Mouse (Mus musculus) CH12.LX (cell line): ENCODE measurements around the gene Usp49. TPM values are rescaled to one million over a fixed set of nuclear protein-coding genes. Genes with fewer than 3 reads are reported as not detected.

Source experiments
- DNase-seq: peaks from one replicate; pipeline ENCODE4 v3.0.0-alpha.2; 2013; ENCODE audit errors: extremely low read depth
- H3K27ac ChIP-seq: 2 replicates; pipeline ENCODE4 v1.5.1; 2012; ENCODE audit warnings: low read depth, mild to moderate bottlenecking, control low read depth, moderate library complexity; ENCODE audit not compliant: insufficient read depth
- H3K27me3 ChIP-seq: replicated peaks from 2 replicates; pipeline ENCODE3; 2012; ENCODE audit warnings: inconsistent platforms
- H3K36me3 ChIP-seq, 2 experiments: replicated peaks in 1 of 2; 2 replicates each; pipeline versions ENCODE3 to v1.6.1; 2012; ENCODE audit warnings: inconsistent platforms in 1 of 2, low read length in 1 of 2, mild to moderate bottlenecking in 1 of 2, mixed read lengths in 1 of 2, moderate library complexity in 1 of 2; ENCODE audit not compliant: control insufficient read depth in 1 of 2, insufficient read depth in 1 of 2
- H3K4me1 ChIP-seq, 2 experiments: 2 replicates each; pipeline ENCODE4 v1.6.1; 2012; ENCODE audit warnings: inconsistent platforms in 1 of 2, moderate library complexity in 1 of 2; ENCODE audit not compliant: insufficient read depth in 2 of 2, control insufficient read depth in 1 of 2
- H3K4me2 ChIP-seq: 2 replicates; pipeline ENCODE4 v1.6.1; 2012; ENCODE audit warnings: low read depth, mild to moderate bottlenecking, control low read depth; ENCODE audit not compliant: poor library complexity, insufficient read depth, severe bottlenecking
- H3K4me3 ChIP-seq, 3 experiments: fragments of 150-350 bp in 1 of 3; sonication (generic) in 1 of 3; replicated peaks in 1 of 3; 2 replicates each; pipeline versions ENCODE3 to v1.5.1; 2011 to 2012; ENCODE audit warnings: low read depth in 2 of 3, low read length in 2 of 3, mild to moderate bottlenecking in 2 of 3, moderate library complexity in 2 of 3, control low read depth in 1 of 3, improper control_type of control experiment in 1 of 3, inconsistent platforms in 1 of 3, mixed read lengths in 1 of 3; ENCODE audit not compliant: poor library complexity in 1 of 3
- H3K79me2 ChIP-seq: replicated peaks from 2 replicates; pipeline ENCODE4 v1.6.1; 2012; ENCODE audit warnings: mild to moderate bottlenecking, moderate library complexity; ENCODE audit not compliant: control insufficient read depth, poor library complexity, insufficient read depth, severe bottlenecking; ENCODE audit errors: extremely low read depth
- H3K9ac ChIP-seq: 2 replicates; pipeline ENCODE4 v1.6.1; 2012; ENCODE audit warnings: low read depth, mild to moderate bottlenecking, control low read depth, moderate library complexity; ENCODE audit not compliant: insufficient read depth
- H3K9me3 ChIP-seq: replicated peaks from 2 replicates; pipeline ENCODE3; 2012; ENCODE audit warnings: low read length, inconsistent platforms, mixed read lengths
- CHD1 ChIP-seq: IDR thresholded peaks from 2 replicates; pipeline ENCODE4 v1.6.1; 2012; ENCODE audit warnings: low read depth, low read length, improper control_type of control experiment, inconsistent platforms
- E2F4 ChIP-seq: IDR thresholded peaks from 2 replicates; pipeline ENCODE4 v1.6.1; 2011; ENCODE audit warnings: low read depth, low read length, improper control_type of control experiment; ENCODE audit not compliant: insufficient replicate concordance
- ELF1 ChIP-seq: IDR thresholded peaks from 2 replicates; pipeline ENCODE4 v1.6.1; 2014; ENCODE audit warnings: low read depth, mild to moderate bottlenecking, inconsistent platforms, low read length, improper control_type of control experiment
- EP300 ChIP-seq: IDR thresholded peaks from 2 replicates; pipeline ENCODE4 v1.6.1; 2011; ENCODE audit warnings: low read length, improper control_type of control experiment
- HCFC1 ChIP-seq: IDR thresholded peaks from 2 replicates; pipeline ENCODE4 v1.6.1; 2012; ENCODE audit warnings: low read depth, mild to moderate bottlenecking, inconsistent platforms, low read length, improper control_type of control experiment
- JUND ChIP-seq: conservative IDR thresholded peaks from 2 replicates; pipeline ENCODE4 v1.6.1; 2011; ENCODE audit warnings: low read depth, low read length, improper control_type of control experiment
- MAFK ChIP-seq: IDR thresholded peaks from 2 replicates; pipeline ENCODE4 v1.6.1; 2011; ENCODE audit warnings: low read length, improper control_type of control experiment; ENCODE audit not compliant: insufficient replicate concordance
- MAX ChIP-seq: IDR thresholded peaks from 2 replicates; pipeline ENCODE4 v1.6.1; 2011; ENCODE audit warnings: low read length, improper control_type of control experiment
- MEF2A ChIP-seq: IDR thresholded peaks from 2 replicates; pipeline ENCODE4 v1.6.1; 2014; ENCODE audit warnings: low read depth, mild to moderate bottlenecking, inconsistent platforms, low read length, improper control_type of control experiment, borderline replicate concordance
- MYC ChIP-seq: IDR thresholded peaks from 2 replicates; pipeline ENCODE4 v1.6.1; 2011; ENCODE audit warnings: low read depth, mild to moderate bottlenecking, improper control_type of control experiment, low read length
- NELFE ChIP-seq: IDR thresholded peaks from 2 replicates; pipeline ENCODE4 v1.6.1; 2011; ENCODE audit warnings: low read depth, low read length, improper control_type of control experiment
- NRF1 ChIP-seq: IDR thresholded peaks from 2 replicates; pipeline ENCODE4 v1.6.1; 2014; ENCODE audit warnings: low read depth, mild to moderate bottlenecking, inconsistent platforms, low read length, improper control_type of control experiment, moderate library complexity
- RCOR1 ChIP-seq: conservative IDR thresholded peaks from 2 replicates; pipeline ENCODE4 v1.6.1; 2012; ENCODE audit warnings: low read depth, mild to moderate bottlenecking, inconsistent platforms, low read length, improper control_type of control experiment
- TBP ChIP-seq: conservative IDR thresholded peaks from 2 replicates; pipeline ENCODE4 v1.6.1; 2011; ENCODE audit warnings: low read depth, low read length, improper control_type of control experiment
- TCF12 ChIP-seq: IDR thresholded peaks from 2 replicates; pipeline ENCODE4 v1.6.1; 2014; ENCODE audit warnings: low read depth, mild to moderate bottlenecking, inconsistent platforms, low read length, improper control_type of control experiment
- USF2 ChIP-seq: conservative IDR thresholded peaks from 2 replicates; pipeline ENCODE4 v1.6.1; 2011; ENCODE audit warnings: low read depth, low read length, improper control_type of control experiment
- ZMIZ1 ChIP-seq: IDR thresholded peaks from 2 replicates; pipeline ENCODE4 v1.6.1; 2012; ENCODE audit warnings: low read depth, mild to moderate bottlenecking, inconsistent platforms, low read length, improper control_type of control experiment
- ZNF384 ChIP-seq: IDR thresholded peaks from 2 replicates; pipeline ENCODE4 v1.6.1; 2012; ENCODE audit warnings: low read depth, low read length, improper control_type of control experiment, inconsistent platforms
- dilution Hi-C: fragments of 300-500 bp; cut with MboI; formaldehyde crosslinking; loops from 2 replicates; pipeline ENCODE4 v1.14.3; 2020; ENCODE audit warnings: low sequenced_read_pairs; ENCODE audit not compliant: extremely low pct_unique_long_range_greater_than_20kb, extremely low pct_ligation_motif_present
- in situ Hi-C: fragments of 300-500 bp; cut with MboI; formaldehyde crosslinking; loops from 3 replicates; pipeline ENCODE4 v1.14.3; 2019; ENCODE audit warnings: low sequenced_read_pairs, low pct_ligation_motif_present, low pct_unique_long_range_greater_than_20kb, mixed read lengths
- polyA plus RNA-seq: library from polyadenylated mRNA; unstranded; fragments of >175 nt; gene quantifications from 2 replicates; pipeline ENCODE4 v1.2.1, GENCODE M21; 2012; ENCODE audit warnings: low read depth; ENCODE audit not compliant: insufficient read length
- total RNA-seq, 2 experiments: library from RNA; depleted of rRNA; stranded (reverse); fragments of 300-350 nt in 1 of 2; fragments of >200 nt in 1 of 2; gene quantifications; 2 replicates each; pipeline ENCODE4 v1.2.3; 2012 to 2014

Gene Usp49
- total and polyA plus RNA-seq, 3 experiments, result 2.6 to 4.3 (median 3.4) TPM

DNA sequence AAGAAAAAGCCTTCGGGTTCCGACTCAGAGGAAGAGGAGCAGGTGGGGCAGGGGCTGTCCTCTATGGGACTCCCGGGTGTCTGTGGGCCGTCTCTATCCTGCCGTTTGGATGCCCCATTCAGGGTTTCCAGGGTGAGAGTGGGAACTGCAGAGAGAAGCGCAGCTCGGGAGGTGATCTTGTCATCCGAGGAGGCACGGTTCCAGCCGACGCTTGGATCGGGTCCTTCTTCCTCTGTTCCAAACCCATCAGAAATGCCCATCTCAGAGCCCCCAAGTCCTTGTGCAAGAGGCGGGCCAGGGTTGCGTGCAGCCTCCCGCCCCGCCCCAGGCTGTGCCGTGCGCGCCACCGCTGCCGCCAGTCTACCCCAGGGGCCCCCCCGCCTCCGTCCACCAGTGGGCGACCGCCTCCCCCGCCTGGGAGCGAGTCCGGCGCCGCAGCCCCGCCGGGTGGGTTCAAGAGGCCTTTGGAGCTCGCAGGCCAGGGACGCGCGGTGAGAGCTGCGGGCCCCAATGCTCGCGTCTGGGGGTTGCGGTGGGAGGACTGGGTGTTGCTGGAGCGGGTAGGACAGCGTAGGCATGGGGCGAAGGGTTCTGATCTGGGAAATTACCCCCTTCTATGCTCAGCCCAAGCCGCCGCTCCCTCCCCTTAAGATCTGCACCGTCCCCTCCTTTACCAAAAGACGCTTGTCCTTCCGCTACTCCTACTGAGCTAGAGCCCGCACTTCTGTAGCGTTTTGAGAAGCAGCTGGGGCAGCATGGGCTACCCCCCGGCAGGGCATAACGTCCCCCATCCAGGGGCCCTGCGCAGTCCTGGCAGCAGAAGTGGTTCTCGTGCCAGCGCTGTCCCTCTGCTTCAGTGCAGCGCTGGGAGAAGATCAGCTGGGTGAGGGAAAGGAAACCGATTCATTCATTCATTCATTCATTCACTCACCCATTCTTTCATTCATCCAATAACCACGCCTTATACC lies 58.4 kb downstream of the Usp49 start, which contains the start of gene Frs3 (continued):
- TF ChIP-seq MAX, result no peak

DNA sequence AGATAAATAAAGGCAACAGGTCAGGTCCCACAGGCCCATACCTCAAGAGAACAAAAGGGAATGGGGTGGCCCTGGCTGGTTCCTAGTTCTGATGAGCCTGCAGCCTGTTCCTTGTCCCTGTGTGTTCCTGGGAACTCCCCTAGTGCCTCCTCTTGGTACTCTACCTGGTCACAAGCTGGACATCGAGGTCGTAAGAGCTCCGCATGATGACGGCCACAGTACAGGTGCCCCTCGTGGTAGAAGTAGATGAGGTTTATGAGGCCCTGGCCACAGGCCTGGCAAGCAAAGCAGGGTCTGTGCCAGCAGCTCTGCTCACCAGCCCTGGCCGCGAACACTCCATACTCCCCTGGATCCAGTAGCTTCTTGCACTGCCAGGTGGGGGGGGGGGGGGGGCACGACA lies 59.4 kb downstream of the Usp49 start:
- Histone ChIP-seq H3K27me3 (peaks cover 55% of the 10 kb centered on the region), H3K79me2 (peaks cover 10% of the 10 kb centered on the region), H3K9me3 (no peaks in the 10 kb centered on the region), H3K4me1 (peaks cover 5 to 28% of the 10 kb centered on the region in 2 experiments), H3K9ac (no peak overlapping the region), H3K27ac (no peak overlapping the region), H3K4me3 (no peak overlapping the region), H3K4me2 (no peak overlapping the region), H3K36me3 (peaks cover 10 to 19% of the 10 kb centered on the region in 2 experiments)
- dilution Hi-C loops (no loop called here), in situ Hi-C loops (loop anchor here (5.0 kb wide), 1 partner anchor 78 kb away; the partner anchor contains the start of genes Bysl, Gm20517 and Med20)
- no peak for DNase-seq
- no peak for TF ChIP-seq ZNF384
- no peak for TF ChIP-seq MAX
- no peak for TF ChIP-seq JUND
- TF ChIP-seq ZMIZ1, result no peak
- no peak for TF ChIP-seq MEF2A
- no peak for TF ChIP-seq EP300
- TF ChIP-seq RCOR1, result no peak
- no peak for TF ChIP-seq NELFE
- TF ChIP-seq CHD1, result no peak
- no peak for TF ChIP-seq USF2
- TF ChIP-seq ELF1, result no peak
- no peak for TF ChIP-seq TCF12
- no peak for TF ChIP-seq TBP
- TF ChIP-seq MAFK, result no peak
- no peak for TF ChIP-seq NRF1
- TF ChIP-seq MYC, result no peak
- TF ChIP-seq HCFC1, result no peak
- no peak for TF ChIP-seq E2F4
